Mouse (Mus musculus) thymus, adult 18-20 months (tissue): ENCODE measurements around the gene Arhgdib.
"Not testable (repeated sequence)": the region's sequence is repeated elsewhere in the genome, so short reads cannot be mapped to it uniquely, and the experiment has no call there.

Source experiments
- DNase-seq, 2 experiments: peaks; one replicate each; pipeline ENCODE4 v3.0.0; 2022; ENCODE audit warnings: mixed read lengths in 2 of 2

The Arhgdib gene

DNA sequence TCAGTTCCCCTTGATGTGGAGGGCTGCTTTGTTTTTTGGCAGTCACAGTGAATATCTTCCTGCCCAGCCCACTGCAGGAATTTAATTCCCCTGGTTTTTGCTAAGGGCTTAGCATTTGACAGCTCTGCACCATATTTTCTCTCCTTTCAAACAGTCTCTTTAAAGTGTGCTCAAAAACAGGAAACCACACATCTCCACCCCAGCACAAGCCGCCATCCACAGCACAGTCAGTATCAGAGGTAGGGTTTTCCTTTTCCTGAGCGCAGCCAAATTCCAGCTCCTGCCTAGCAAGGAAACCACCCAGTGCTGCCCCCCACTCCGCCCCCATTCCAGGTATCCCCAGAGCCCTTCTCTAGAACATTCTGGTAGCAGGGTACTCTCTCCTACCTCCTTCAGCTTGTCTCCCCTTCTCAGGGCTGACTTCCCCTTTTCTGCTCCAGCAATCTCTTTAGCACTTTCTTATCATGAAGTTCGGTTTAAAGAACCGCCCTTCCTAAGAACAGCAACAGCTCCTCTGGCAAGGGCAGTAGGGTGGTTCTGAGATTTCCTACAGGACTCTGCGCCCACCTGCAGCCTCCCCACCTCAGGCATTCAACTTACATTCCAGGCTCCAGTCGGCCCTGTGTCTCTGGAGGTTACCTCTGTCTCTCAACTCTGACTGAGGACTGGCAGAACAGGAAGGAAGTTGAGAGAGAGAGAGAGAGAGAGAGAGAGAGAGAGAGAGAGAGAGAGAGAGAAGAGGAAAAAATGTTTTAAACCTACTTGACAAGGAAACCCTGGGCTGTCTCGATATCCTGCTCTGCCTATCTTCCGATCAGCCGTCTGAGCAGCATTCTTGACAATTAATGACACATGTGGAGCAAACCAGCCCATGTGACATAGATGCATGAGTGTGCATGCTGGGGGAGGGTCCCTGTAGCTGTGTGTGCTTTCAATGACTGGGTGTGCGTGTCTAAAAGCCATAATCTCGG is at the start of gene Arhgdib:
TSS of gene Arhgdib (minus strand) at position 849 of the 971 bp plus-strand sequence.
- DNase-seq, result peak; percentile 53 to 71

DNA sequence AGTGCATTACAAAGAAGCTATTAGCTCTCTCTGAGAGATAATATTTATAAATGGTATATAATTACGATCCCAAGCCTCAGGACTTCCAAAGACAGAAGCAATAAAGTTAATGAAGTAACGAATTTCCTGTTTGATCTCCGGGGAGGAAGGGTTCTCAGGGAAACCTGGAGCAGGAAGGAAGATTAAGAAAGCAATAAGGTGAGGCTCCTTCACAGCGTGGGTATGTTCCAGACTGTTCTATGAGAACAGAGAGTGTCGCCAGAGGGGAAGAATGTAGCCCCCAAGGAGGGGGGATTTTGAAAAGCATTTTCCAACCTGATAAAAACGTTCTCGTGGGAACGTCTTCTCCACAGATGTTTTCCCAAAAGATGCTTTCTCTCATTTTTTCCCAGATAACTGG is 48.9 kb upstream of the Arhgdib start:
- DNase-seq, result no peak

DNA sequence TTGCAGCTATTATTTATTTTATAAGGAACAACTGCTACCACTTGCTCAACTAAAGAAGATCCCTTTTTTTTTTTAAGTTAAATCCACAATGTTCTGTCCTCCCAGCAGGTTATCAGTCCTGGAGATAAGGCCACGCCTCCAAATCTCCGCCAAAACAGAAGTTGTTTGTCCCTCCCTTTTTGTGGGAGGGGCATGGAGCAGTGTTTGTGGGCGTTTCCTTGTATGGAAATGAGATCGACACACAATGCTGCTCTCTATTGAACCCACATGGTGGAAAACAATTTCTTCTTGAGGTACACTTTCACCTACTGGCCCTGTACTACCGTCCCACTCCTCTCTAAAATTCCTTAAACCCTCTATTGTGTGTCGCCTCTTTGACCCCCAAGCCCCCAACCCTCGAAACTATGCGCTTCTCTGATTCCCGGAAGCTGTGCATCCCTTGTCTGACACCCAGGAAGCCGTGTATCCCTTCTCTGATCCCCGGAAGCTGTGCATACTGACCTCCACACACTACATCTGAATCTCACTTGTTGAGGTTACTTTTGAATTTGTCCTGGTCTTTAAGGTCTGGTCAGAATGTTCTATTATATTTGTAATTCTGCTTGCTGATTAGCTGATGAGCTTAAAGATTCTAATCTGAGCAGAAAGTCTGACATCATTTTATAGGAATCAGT is 48.3 kb upstream of the Arhgdib start:
- DNase-seq, result no peak

DNA sequence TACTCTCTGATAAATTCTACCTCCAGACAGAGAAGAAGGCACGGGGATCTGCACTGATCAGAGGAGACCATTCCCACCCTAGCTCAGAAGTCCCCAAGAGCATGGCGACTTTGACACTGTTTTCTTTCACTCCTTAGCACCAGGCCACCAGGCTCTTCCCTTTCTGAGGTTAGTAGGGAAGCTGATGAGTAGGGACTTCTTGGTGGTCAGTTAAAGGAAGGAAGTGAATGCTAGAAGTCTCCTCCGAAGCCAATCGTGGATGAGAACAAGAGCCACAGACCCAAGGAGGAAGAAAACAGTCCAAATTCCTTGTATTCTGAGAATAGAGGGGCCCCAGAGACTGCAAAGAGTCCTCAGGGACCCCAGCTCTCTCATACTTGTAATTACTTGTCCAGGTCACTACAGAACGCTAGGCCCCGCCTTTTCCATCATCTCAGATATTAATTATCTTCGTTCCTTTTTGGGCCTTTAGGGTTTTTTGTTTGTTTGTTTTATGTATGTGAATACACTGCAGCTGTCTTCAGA is 46.9 kb upstream of the Arhgdib start:
- DNase-seq, result no peak

DNA sequence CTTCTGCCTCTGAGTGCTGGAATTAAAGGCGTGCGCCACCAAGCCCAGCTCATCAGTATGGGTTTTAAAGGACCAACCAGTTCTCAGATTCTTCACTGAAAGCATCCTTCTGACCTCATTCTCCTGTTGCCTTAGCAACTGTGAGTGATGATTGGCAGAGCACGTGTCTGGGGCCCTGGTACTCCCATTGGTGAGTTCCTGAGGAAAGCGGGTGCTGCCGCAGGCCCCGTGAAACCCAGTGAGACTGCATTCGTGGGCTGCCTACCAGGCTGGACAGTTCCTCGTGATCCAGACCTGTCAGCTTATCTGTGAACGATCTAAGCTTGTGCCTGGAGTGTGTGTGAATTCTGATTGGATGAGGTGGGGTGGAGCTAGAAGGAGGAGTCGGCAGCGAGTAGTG is 45.0 kb upstream of the Arhgdib start:
- no peak for DNase-seq

DNA sequence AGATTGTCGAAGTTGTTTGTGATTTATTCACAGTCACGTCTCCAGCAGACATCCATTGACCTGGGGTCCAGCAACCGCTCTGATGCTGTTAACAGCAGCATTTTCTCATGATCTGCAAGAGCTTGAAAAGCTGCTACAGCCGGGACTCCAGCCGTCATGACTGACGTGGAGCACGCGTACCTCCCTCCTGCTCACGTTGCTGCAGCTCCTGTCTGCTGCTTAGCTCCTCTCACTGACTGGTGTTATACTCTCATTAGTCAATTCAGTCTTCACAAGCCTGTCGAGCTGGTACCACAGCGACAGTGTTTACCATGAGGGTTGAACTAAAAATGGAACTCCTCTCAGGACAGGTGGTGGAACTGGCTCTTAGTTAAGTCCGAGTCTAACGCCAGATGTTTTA is 44.3 kb upstream of the Arhgdib start:
- DNase-seq, result no peak

DNA sequence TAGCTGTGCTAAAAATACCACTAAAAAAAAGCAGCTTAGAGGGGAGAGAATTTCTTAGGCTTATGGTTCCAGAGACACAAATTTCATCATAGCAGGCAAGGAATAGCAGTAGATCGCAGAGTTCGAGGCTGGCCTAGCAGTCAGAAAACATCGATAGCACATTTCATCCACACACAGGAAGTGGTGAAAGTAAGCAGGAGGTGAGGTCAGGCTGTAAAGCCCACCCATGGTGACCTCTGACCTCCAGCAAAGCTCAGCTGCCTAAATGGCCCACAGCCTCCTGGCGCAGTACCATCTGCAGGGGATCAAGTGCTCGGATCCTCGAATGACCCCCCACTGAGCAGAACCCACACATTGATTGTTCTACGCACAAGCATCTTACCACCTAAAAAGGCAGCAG is 41.5 kb upstream of the Arhgdib start:
- no peak for DNase-seq

DNA sequence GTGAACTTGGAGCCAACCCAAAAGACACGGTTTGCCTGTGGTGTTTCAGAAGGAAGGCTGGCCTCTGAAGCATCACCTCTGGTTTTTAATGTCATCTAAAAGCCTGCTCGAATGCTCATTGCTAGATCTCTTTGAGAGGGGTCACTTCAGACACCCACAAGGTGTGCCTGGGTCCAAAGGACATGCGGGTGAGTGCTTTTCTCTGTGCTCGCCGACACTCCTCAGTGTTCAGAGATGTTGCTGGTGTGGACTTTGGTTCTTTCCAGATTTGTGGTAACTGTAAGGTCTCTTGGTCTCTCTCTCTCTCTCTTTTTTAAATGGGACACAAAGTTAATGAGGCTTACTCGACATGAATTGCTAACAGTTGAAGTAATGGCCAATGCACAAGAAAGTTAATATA is 40.9 kb upstream of the Arhgdib start:
- DNase-seq, result no peak

DNA sequence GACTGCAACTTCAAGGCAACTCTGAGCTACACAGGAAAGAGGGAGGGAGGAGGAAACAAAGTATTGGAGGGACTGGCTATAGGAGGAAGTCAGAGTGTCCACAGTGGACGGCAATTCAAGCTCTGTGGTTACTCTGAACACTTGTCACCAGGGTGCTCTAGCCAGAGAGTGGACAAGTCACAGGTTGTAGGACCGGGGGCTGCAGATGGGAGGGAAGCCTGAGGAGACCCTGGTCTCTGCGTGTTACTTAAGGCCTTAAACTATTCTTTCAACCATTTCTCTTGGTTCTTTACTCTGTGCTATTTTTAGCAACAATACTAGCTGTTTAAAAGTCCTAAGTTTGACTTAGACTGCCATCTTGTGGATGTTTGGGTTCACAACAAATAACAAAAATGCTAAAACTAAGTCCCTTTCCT is 38.6 kb upstream of the Arhgdib start:
- DNase-seq, result peak in 1 of 2 experiments; percentile 18

DNA sequence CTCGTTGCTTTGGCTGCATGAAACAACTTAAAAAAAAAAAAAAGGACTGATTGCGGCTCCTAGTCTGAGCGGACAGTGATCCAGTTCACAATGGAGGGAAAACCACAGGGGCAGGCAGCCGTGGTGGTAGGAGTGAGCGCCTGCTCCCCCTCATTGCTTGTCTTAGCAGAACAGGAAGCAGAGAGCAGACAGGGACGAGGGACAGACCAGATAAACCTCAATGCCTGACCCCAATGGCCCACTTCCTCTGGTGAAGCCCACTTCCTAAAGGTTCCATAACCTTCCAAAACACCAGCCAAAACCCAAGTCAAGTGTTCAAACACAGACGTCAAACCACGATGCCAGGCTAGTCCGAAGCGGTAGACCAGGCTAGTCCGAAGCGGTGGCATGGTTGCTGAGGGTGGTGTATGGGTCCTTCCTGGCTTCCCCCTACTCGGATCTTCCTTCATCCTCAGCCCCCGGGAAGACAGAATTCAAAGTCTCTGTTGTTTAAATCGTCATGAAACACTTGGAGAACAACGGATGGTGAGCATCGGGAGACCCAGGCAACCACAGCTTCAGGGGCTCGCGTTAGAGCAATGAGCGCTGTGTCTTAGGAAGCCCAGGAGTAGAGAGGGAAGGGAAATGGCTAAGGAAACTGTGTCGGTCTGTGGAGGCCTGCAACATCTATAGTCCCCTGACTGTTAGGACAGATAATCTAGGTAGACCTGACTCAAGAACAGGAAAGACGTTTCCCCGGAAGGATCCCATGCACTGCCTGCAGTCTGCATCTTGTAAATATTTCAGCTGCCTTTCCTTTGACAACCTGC is 37.8 kb upstream of the Arhgdib start:
- DNase-seq, result peak in 1 of 2 experiments; percentile 22

DNA sequence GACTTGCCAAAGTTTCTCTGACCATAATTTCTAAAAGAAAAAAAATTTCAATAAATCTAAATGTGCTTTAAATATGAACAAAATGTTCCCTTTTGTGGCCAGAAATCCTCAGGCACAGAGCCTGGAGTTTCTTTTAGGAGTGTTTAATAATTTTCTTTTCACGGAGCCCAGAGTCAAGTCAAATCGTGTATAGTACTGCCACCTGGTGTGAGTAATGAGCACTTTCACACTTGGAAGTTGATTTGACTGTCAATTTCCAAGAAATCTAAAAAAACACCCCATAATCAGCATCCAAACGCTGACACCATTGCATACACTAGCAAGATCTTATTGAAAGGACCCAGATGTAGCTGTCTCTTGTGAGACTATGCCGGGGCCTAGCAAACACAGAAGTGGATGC is 27.2 kb upstream of the Arhgdib start:
- DNase-seq, result not testable (repeated sequence)

DNA sequence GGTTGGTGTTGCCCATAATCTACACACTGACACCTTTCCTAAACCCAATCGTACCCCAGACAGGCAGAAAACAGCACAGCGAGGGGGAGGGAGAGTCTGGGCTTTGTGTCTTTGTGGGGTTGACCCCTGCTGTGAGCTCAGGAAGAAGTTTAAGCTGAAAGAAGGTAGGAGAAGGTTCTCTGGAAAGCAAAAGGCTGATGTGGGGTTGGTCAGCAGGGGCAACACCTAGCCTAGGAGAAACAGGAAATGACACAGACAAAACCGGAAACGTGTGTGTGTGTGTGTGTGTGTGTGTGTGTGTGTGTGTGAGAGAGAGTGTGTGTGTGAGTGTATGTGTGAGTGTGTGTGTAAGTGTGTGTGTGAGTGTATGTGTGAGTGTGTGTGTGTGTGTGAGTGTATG is 25.8 kb upstream of the Arhgdib start:
- no peak for DNase-seq

DNA sequence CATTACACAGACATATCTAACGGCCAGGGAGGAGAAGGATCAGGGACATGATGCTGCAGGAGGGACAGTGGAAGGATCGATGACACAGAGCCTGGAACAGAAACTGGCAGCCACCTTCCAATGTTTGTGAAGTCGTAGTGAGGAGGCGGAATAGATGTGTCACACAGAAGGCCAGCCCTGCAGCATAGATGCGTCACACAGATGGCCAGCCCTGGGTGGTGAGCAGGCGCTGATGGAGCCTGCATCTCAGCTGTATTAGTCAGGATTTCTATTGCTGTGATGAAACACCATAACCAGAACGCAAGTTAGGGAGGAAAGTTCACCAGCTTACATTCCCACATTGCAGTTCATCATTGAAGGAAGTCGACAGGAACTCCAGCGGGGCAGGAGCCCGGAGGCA is 24.2 kb upstream of the Arhgdib start:
- no peak for DNase-seq

DNA sequence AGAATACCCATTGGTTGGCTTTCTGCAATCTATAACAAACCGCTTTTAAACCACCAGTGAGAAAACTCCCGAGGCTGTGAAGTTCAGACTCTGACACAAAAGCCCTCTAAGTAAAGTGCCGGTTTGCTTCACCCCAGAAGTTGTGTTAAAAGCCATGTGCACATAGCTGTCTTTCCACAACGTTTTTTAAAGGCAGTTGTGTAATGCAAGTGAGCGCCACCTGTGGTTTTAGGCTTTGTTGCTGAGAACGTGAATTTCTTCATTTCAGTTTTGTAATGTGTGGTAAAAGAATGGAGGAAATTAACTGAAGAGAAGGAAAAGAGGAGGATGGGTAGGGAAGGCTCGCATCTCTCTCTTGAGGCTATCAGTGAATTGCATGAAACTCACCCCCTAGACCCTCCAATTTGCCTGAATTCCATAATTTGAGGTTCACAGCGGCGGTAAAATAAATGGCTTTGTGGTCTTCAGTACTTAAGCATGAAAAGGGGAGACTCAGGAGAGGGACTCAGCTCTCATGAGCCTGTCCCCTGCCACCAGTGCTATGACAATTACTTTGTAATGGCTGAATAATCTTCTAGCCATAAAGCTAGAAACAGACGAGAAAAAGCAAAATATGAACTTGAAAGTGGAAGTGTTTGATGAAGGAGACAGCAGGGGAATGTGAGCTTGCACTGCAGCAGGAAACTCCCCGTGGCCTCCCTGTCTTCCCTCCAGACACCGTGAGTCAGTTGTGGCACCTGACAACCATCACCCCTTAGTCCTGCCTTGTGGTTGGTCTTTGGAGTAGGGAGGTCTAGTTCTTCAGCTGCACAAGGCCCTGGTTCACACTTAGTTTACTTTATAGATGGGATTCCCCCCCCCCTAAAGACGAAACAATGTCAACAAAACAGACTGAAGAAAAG is 23.2 kb upstream of the Arhgdib start:
- peak in 1 of 2 experiments; percentile 51 for DNase-seq

DNA sequence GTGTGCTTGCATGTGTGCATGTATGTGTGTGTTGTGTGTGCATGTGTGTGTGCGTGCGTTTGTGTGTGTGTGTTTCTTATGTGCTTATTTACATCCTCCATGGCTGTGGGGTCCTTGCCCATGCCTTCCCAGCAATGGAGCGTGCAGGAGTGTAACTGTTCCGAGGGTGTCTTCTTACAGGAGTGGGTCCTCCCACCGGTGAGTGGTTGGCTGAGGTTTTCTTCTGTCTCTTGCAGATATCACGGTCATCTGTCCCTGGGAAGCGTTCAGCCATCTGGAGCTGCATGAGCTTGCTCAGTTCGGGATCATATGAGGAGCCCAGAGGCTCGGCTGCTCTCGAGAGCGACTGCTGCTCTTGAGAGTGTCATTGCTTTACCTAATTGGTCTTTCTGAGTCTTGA is 21.3 kb upstream of the Arhgdib start:
- no peak for DNase-seq

DNA sequence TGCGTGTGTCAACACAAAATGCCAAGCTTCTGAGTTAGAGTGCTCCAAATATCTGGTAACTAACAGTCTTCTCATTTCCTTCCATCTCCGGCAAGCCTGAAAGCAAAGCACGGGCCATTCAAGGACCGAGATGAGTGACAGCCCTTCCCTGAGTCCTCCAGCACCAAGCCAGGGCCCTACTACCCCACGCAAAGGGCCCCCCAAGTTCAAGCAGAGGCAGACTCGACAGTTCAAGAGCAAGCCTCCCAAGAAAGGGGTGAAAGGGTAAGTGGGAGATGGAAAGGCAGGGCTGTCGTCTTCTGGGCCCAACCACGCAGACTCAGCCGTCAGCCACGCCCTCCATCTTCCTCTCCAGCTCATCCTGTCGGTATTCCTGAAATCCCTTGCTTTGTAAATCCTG is 17.4 kb upstream of the Arhgdib start:
- no peak for DNase-seq

DNA sequence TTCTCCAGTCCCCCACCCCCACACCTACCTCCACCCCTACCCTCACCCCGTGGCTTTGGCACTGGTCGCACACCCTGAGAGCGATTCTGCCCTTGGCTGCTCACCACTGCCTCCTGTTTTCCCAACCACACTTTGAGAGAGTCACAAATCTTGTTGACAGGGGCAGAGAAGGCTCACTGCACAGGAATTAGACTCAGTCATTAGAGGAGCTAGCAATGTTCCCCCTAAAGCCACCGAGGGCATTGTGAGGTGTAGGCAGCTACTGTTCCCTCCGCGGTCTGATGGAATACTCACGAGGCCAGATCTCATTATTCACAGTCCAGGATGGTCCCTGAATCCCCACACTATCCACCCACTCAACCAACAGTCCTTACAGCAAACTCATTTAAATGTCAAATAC is 15.4 kb upstream of the Arhgdib start:
- no peak for DNase-seq

DNA sequence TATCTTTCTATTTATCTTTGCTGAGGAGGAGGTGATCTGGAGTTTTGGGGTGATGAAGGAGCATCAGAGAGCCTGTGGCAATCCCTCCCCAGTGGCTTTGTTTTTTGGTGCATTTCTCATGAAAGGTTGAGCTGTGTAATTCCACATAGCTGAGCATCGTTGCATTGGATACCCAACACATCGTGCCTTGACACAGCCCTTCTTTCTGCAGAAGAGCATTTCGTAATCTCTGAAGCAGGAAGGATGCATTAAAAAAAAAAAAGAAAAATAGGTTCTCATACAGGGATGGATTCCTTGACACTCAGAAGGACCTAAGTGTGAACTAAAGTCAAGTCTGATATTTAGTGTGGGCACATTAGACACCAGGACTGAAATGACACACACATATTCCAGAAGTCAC is 13.5 kb upstream of the Arhgdib start:
- DNase-seq, result no peak

DNA sequence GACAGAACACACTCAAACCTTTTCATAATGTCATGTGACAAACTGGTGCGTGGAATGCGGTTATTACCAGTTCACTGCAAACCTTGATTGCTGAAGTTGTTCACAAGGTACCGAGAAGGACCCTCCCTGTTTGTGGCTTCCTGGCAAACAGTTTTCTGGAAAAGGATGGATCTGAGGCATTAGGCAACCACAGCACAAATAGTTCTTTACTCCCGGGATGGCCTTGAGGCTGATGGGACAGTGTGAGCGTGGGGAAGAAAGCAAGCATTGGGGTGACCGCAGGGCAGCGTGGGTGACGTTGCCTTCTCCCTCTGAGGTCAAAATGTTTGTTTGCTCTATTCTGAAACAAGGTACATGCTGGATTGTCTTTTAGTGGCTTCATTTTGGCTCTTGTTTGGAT is 13.0 kb upstream of the Arhgdib start:
- DNase-seq, result no peak

DNA sequence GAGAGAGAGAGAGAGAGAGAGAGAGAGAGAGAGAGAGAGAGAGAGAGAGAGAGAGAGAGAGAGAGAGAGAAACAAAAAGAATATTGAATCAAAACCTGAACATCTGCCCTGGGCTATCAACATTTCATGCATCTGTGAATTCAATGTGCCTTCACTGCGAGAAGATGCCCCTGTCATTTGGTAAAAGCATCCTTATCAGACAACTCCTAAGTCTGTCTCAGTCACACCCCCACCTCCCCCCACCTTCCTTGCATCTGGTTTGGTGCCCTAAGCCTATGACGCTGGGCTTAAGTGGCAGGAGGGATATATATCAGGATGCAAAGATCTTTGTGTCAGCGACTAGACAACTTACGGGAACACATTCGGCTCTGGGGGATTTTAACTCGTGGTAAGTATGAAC is 12.5 kb upstream of the Arhgdib start:
- no peak for DNase-seq

DNA sequence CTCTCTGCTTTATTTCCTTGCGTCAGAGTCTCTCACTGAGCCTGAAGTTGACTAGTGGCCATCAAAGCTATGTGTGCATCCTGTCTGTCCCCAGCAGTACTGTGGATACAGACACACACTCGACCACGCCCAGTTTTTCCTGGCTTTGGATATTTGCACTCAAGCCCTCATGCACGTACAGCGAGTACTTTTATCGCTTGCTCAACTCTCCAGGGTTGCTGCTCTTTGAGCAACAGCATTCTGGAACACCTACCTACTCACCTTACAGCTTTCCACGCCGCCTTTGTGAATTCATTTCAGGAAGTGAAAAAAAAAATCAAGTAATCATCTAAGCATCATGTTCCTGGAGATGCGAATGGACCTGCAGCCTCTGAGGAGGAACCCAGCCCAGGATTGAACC is 11.2 kb upstream of the Arhgdib start:
- DNase-seq, result no peak

DNA sequence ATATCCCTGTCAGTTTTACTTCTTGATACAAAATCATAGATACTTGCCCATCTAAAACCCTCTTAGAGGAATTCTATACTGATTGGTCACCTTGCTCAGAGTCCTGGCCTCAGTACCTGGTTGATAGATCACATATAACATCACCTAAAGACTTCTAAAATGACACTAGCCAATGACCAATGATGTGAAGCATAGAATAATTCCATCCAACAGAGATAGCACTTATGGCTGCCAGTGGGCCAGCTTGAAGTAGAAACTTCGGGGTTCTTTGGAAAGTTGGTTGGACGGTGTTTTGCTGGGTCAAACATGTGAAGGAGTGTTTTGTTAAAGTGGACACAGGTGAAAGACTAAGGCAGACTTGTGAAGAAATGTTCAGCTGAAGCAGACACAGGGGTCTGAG is 8.5 kb upstream of the Arhgdib start:
- DNase-seq, result no peak
